Comparison of ENCODE assay signal across 9 mouse cellular contexts in the genomic region with DNA sequence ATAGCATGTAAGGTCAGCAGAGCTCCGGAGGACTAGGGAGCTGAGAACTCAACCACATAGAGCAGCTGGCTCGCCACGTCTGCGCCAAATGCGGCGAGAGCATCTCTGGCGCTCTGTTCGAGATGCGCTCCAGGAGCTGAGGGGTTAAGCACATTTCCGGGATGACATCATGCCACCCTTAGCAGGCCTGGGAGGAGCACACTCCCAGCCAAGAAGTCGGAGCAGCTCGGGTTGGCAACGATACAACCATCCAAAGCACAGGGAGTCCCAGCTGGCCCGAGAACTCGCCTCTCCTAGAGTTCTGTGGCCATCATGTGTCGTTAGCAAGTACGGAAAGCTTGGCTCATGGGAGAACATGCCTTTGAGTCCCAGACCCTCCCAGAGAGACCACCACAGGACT. TPM values are rescaled to one million over a fixed set of nuclear protein-coding genes. Genes with fewer than 3 reads are reported as not detected.
DNase-seq lines count a peak whose midpoint lies in the region; ATAC-seq and TF ChIP-seq lines count a peak whose summit lies in the region.
"Had no signal": no experiment of that assay in that cellular context is flagged by ENCODE, and none has a peak within 500 bp of the region (broad histone marks: within the 10 kb centered on the region; RNA-seq: fewer than 3 reads in every experiment).

No protein-coding gene starts in this region.

- H3K9me3 ChIP-seq in kidney, embryonic 16.5 days (ENCODE audit: low read length) = no peaks in the 10 kb centered on the region
- no peaks in the 10 kb centered on the region for H3K9me3 ChIP-seq in heart, postnatal 0 days (replicated peaks; ENCODE audit: control insufficient read depth, low read length)
- H3K9me3 ChIP-seq in hindbrain, embryonic 10.5 days = no peaks in the 10 kb centered on the region
- no peaks in the 10 kb centered on the region for H3K9me3 ChIP-seq in hindbrain, embryonic 14.5 days (ENCODE audit: control insufficient read depth, low read length)

- no peaks in the 10 kb centered on the region for H3K27me3 ChIP-seq in kidney, embryonic 16.5 days (ENCODE audit: insufficient read depth, low read length)
- H3K27me3 ChIP-seq in heart, postnatal 0 days (ENCODE audit: control insufficient read depth, insufficient read depth, low read length) = no peaks in the 10 kb centered on the region
- H3K27me3 ChIP-seq in small intestine, adult 2 months (ENCODE audit: control insufficient read depth, insufficient read depth, low read length) = no peaks in the 10 kb centered on the region
- H3K27me3 ChIP-seq in hindbrain, embryonic 10.5 days (ENCODE audit: insufficient read depth, poor library complexity, severe bottlenecking) = peaks cover 12% of the 10 kb centered on the region
- no peaks in the 10 kb centered on the region for H3K27me3 ChIP-seq in hindbrain, embryonic 14.5 days (ENCODE audit: control insufficient read depth, insufficient read depth, low read length)

- no peak overlapping the region for H3K27ac ChIP-seq in kidney, embryonic 16.5 days (ENCODE audit: low read length)
- peak overlapping the region; percentile 74 for H3K27ac ChIP-seq in heart, postnatal 0 days (ENCODE audit: low read depth)
- peak overlapping the region; percentile 69 for H3K27ac ChIP-seq in small intestine, adult 2 months (ENCODE audit: insufficient read depth, low read depth, low read length)
- H3K27ac ChIP-seq in hindbrain, embryonic 10.5 days = no peak overlapping the region
- no peak overlapping the region for H3K27ac ChIP-seq in hindbrain, embryonic 14.5 days

- no peak; the same call in 1 of the 2 replicates for TF ChIP-seq EP300 in heart, postnatal 0 days (IDR thresholded peaks at IDR 0.05; ENCODE audit: low read depth)

- WGBS in kidney, embryonic 16.5 days = 65% methylated on average over 17 of the region's 17 CpGs
- 36% methylated on average over 17 of the region's 17 CpGs for WGBS in heart, postnatal 0 days
- 60% methylated on average over 17 of the region's 17 CpGs for WGBS in small intestine, adult 2 months
- WGBS in hindbrain, embryonic 10.5 days = 81% methylated on average over 17 of the region's 17 CpGs
- 75% methylated on average over 17 of the region's 17 CpGs for WGBS in hindbrain, embryonic 14.5 days

- DNase-seq in kidney, postnatal 36 days = peak; percentile 28 to 45
- DNase-seq in fibroblast of lung, adult 2 months (ENCODE audit: low read depth) = peak; percentile 60
- DNase-seq in heart, postnatal 0 days (ENCODE audit: low spot score) = peak; percentile 80
- no peak for DNase-seq in hindbrain, embryonic 10.5 days (ENCODE audit: low spot score)
- no peak for DNase-seq in hindbrain, embryonic 14.5 days (ENCODE audit: low spot score)

- H3K4me1 ChIP-seq in kidney, embryonic 16.5 days (ENCODE audit: insufficient read depth, low read length) = peaks cover 10% of the 10 kb centered on the region
- peaks cover 19% of the 10 kb centered on the region for H3K4me1 ChIP-seq in heart, postnatal 0 days (ENCODE audit: control insufficient read depth, insufficient read depth)
- H3K4me1 ChIP-seq in small intestine, adult 2 months (ENCODE audit: control insufficient read depth, insufficient read depth, insufficient read length, low read length) = peaks cover 2% of the 10 kb centered on the region; the same call in 1 of the 2 replicates
- H3K4me1 ChIP-seq in hindbrain, embryonic 10.5 days (replicated peaks) = peaks cover 19% of the 10 kb centered on the region
- no peaks in the 10 kb centered on the region for H3K4me1 ChIP-seq in hindbrain, embryonic 14.5 days (replicated peaks; ENCODE audit: control insufficient read depth, insufficient read depth, low read length)

- no peak for ATAC-seq in kidney, embryonic 16.5 days (ENCODE audit: low FRiP score, low TSS enrichment)
- ATAC-seq in heart, postnatal 0 days (ENCODE audit: insufficient read depth, low read depth) = peak; percentile 28
- ATAC-seq in hindbrain, embryonic 14.5 days (ENCODE audit: low FRiP score) = no peak

- no peaks in the 10 kb centered on the region for H3K36me3 ChIP-seq in kidney, embryonic 16.5 days (ENCODE audit: insufficient read depth, low read length)
- peaks cover 26% of the 10 kb centered on the region; the same call in 1 of the 2 replicates for H3K36me3 ChIP-seq in heart, postnatal 0 days (replicated peaks; ENCODE audit: control insufficient read depth, insufficient read depth, low read length)
- peaks cover 2% of the 10 kb centered on the region for H3K36me3 ChIP-seq in small intestine, adult 2 months (ENCODE audit: control insufficient read depth, insufficient read depth, low read length)
- no peaks in the 10 kb centered on the region for H3K36me3 ChIP-seq in hindbrain, embryonic 10.5 days
- no peaks in the 10 kb centered on the region for H3K36me3 ChIP-seq in hindbrain, embryonic 14.5 days (replicated peaks; ENCODE audit: control insufficient read depth, insufficient read depth)

- H3K4me2 ChIP-seq in kidney, embryonic 16.5 days (replicated peaks; ENCODE audit: low read depth, low read length) = no peak overlapping the region
- no peak overlapping the region for H3K4me2 ChIP-seq in heart, postnatal 0 days (ENCODE audit: low read depth, low read length)
- H3K4me2 ChIP-seq in hindbrain, embryonic 14.5 days (replicated peaks) = no peak overlapping the region

- TF ChIP-seq CTCF in heart, postnatal 0 days (IDR thresholded peaks at IDR 0.05; ENCODE audit: low read depth) = no peak
- TF ChIP-seq CTCF in small intestine, adult 2 months (IDR thresholded peaks at IDR 0.05; ENCODE audit: extremely low read depth, insufficient read length, insufficient replicate concordance, low read depth, low read length) = no peak

- TF ChIP-seq POLR2A in small intestine, adult 2 months (IDR thresholded peaks at IDR 0.05; ENCODE audit: low read depth, low read length) = no peak

- H3K4me3 ChIP-seq in kidney, embryonic 16.5 days (ENCODE audit: low read length) = no peak overlapping the region
- no peak overlapping the region for H3K4me3 ChIP-seq in heart, postnatal 0 days (ENCODE audit: low read depth, low read length)
- no peak overlapping the region for H3K4me3 ChIP-seq in small intestine, adult 2 months (ENCODE audit: low read depth, low read length)
- H3K4me3 ChIP-seq in hindbrain, embryonic 10.5 days = no peak overlapping the region
- H3K4me3 ChIP-seq in hindbrain, embryonic 14.5 days (replicated peaks; ENCODE audit: low read length) = no peak overlapping the region

- H3K9ac ChIP-seq in kidney, embryonic 16.5 days (replicated peaks; ENCODE audit: low read length) = no peak overlapping the region
- H3K9ac ChIP-seq in heart, postnatal 0 days (replicated peaks; ENCODE audit: low read depth, low read length) = no peak overlapping the region; the same call in 1 of the 2 replicates
- H3K9ac ChIP-seq in hindbrain, embryonic 14.5 days = no peak overlapping the region

RNA-seq across cellular contexts. Expression of gene Ldb3, which starts 22.8 kb away (rescaled TPM):
- polyA plus RNA-seq in kidney, embryonic 16.5 days (2015; fragmentation: Nextera tagmentation; extraction: Ambion mirVana) = 2.2 and 2.3 TPM in 2 replicates
- 518 and 526 TPM in 2 replicates for total RNA-seq in heart, postnatal 0 days (2014; rRNA removed; ENCODE audit: low replicate concordance)
- 376 and 380 TPM in 2 replicates for polyA plus RNA-seq in heart, postnatal 0 days (2015; fragmentation: Nextera tagmentation; extraction: Ambion mirVana)
- polyA plus RNA-seq in small intestine, adult 2 months (2012; rRNA removed) = 29.9 and 102 TPM in 2 replicates
- 0.09 and 0.36 TPM in 2 replicates for polyA plus RNA-seq in hindbrain, embryonic 10.5 days (2016; fragmentation: Nextera tagmentation; extraction: Ambion mirVana)
- 0.68 and 0.76 TPM in 2 replicates for polyA plus RNA-seq in hindbrain, embryonic 14.5 days (2014; fragmentation: Nextera tagmentation; extraction: Ambion mirVana)

RNA-seq across cellular contexts. Expression of gene Opn4, which starts 34.2 kb away (rescaled TPM):
- 0.39 and 0.51 TPM in 2 replicates for polyA plus RNA-seq in kidney, embryonic 16.5 days (2015; fragmentation: Nextera tagmentation; extraction: Ambion mirVana)
- total RNA-seq in heart, postnatal 0 days (2014; rRNA removed; ENCODE audit: low replicate concordance) = 5.9 and 8.6 TPM in 2 replicates
- 8.4 and 8.7 TPM in 2 replicates for polyA plus RNA-seq in heart, postnatal 0 days (2015; fragmentation: Nextera tagmentation; extraction: Ambion mirVana)
- not detected in 2 replicates for polyA plus RNA-seq in small intestine, adult 2 months (2012; rRNA removed)
- 0.21 TPM in 1 of 2 replicates, not detected in the other for polyA plus RNA-seq in hindbrain, embryonic 10.5 days (2016; fragmentation: Nextera tagmentation; extraction: Ambion mirVana)
- polyA plus RNA-seq in hindbrain, embryonic 14.5 days (2014; fragmentation: Nextera tagmentation; extraction: Ambion mirVana) = not detected in 2 replicates
- total RNA-seq: left cerebral cortex, postnatal 10 days had no signal
- polyA plus RNA-seq: neural tube, embryonic 14.5 days had no signal

RNA-seq across cellular contexts. Expression of gene 9230112D13Rik, which starts 43.1 kb away (rescaled TPM):
- not detected in 2 replicates for polyA plus RNA-seq in kidney, embryonic 16.5 days (2015; fragmentation: Nextera tagmentation; extraction: Ambion mirVana)
- total RNA-seq in heart, postnatal 0 days (2014; rRNA removed; ENCODE audit: low replicate concordance) = not detected in 2 replicates
- not detected in 2 replicates for polyA plus RNA-seq in heart, postnatal 0 days (2015; fragmentation: Nextera tagmentation; extraction: Ambion mirVana)
- polyA plus RNA-seq in small intestine, adult 2 months (2012; rRNA removed) = not detected in 2 replicates
- polyA plus RNA-seq in hindbrain, embryonic 10.5 days (2016; fragmentation: Nextera tagmentation; extraction: Ambion mirVana) = not detected in 2 replicates
- polyA plus RNA-seq in hindbrain, embryonic 14.5 days (2014; fragmentation: Nextera tagmentation; extraction: Ambion mirVana) = not detected in 2 replicates
- total RNA-seq: left cerebral cortex, postnatal 10 days had no signal
- polyA plus RNA-seq: neural tube, embryonic 14.5 days had no signal

Comparison
In these comparisons a context has a peak if more than half of its experiments do, and no peak if none do; other contexts are left out.
1. DNase-seq: peak in kidney, postnatal 36 days (2 of 2), fibroblast of lung, adult 2 months (single experiment) and heart, postnatal 0 days (single experiment); none in hindbrain, embryonic 10.5 days (single experiment) and hindbrain, embryonic 14.5 days (single experiment).
2. H3K27ac ChIP-seq: peak in heart, postnatal 0 days (single experiment) and small intestine, adult 2 months (single experiment); none in kidney, embryonic 16.5 days (single experiment), hindbrain, embryonic 10.5 days (single experiment) and hindbrain, embryonic 14.5 days (single experiment).